Mouse (Mus musculus): Measurements from ENCODE around the gene Pcolce2.

- TF ChIP-seq POLR2A (IDR thresholded peaks at IDR 0.05; ENCODE audit: low read depth, low read length) (no peak), CTCF (conservative IDR thresholded peaks at IDR 0.05; ENCODE audit: insufficient read depth, insufficient read length, low read depth, low read length) (0 out of 2 replicates have a peak, but pooled peaks have one; percentile 20)
These were observed 38.6 kb downstream of the Pcolce2 start for GRCm38 (mm10) chr9:95676021-95676420.

All from kidney, adult 2 months (tissue).